Mouse (Mus musculus) intestine, postnatal 0 days (tissue): ENCODE measurements at regions not wholly inside any gene's neighbourhood (a gene's known extent, or its start where the extent isn't known, plus 50 kb on each side); places are given as distances from the start of the nearest gene placed in this dataset.

Source experiments
- ATAC-seq: fragments of 200-750 bp; cut with Nextera tagmentation; 2 replicates; pipeline ENCODE4 v1.8.0; 2017; ENCODE audit warnings: mild to moderate bottlenecking, moderate TSS enrichment, moderate library complexity
- H3K27ac ChIP-seq: fragments of 300-500 bp; sonication (generic); 2 replicates; pipeline ENCODE4 v1.5.1; 2014; ENCODE audit warnings: mild to moderate bottlenecking, low read depth, low read length, moderate library complexity
- H3K27me3 ChIP-seq: fragments of 300-500 bp; sonication (generic); replicated peaks from 2 replicates; pipeline ENCODE4 v1.6.1; 2014; ENCODE audit warnings: low read length, mixed read lengths; ENCODE audit not compliant: control insufficient read depth, insufficient read depth
- H3K36me3 ChIP-seq: fragments of 300-500 bp; sonication (generic); 2 replicates; pipeline ENCODE4 v1.6.1; 2014; ENCODE audit warnings: mild to moderate bottlenecking, moderate library complexity; ENCODE audit not compliant: control insufficient read depth, insufficient read depth
- H3K4me1 ChIP-seq: fragments of 300-500 bp; sonication (generic); replicated peaks from 2 replicates; pipeline ENCODE4 v1.6.1; 2014; ENCODE audit warnings: antibody characterized with exemption, low read length, mixed read lengths; ENCODE audit not compliant: control insufficient read depth, insufficient read depth
- H3K4me2 ChIP-seq: fragments of 300-500 bp; sonication (generic); replicated peaks from 2 replicates; pipeline ENCODE4 v1.6.1; 2014; ENCODE audit warnings: low read depth, mild to moderate bottlenecking, moderate library complexity
- H3K4me3 ChIP-seq: fragments of 300-500 bp; sonication (generic); 2 replicates; pipeline ENCODE4 v1.5.1; 2014; ENCODE audit warnings: low read depth, low read length
- H3K9ac ChIP-seq: fragments of 300-500 bp; sonication (generic); 2 replicates; pipeline ENCODE4 v1.6.1; 2014; ENCODE audit warnings: mild to moderate bottlenecking, low read depth, low read length
- H3K9me3 ChIP-seq: fragments of 300-500 bp; sonication (generic); 2 replicates; pipeline ENCODE4 v1.6.1; 2016; ENCODE audit warnings: mixed run types; ENCODE audit not compliant: control insufficient read depth
- CTCF ChIP-seq: sonication (generic); IDR thresholded peaks from 2 replicates; pipeline ENCODE4 v1.5.1; 2016; ENCODE audit warnings: low read depth, mild to moderate bottlenecking, control low read depth, antibody characterized with exemption, moderate library complexity
- WGBS: fragments of 180-500 bp; shearing (Covaris S2); extraction: QIAGEN DNeasy Blood & Tissue Kit; methylation state at CpG from one replicate; pipeline ENCODE4 v1.1.7; 2014; 5-methylcytosine and 5-hydroxymethylcytosine counted together

DNA sequence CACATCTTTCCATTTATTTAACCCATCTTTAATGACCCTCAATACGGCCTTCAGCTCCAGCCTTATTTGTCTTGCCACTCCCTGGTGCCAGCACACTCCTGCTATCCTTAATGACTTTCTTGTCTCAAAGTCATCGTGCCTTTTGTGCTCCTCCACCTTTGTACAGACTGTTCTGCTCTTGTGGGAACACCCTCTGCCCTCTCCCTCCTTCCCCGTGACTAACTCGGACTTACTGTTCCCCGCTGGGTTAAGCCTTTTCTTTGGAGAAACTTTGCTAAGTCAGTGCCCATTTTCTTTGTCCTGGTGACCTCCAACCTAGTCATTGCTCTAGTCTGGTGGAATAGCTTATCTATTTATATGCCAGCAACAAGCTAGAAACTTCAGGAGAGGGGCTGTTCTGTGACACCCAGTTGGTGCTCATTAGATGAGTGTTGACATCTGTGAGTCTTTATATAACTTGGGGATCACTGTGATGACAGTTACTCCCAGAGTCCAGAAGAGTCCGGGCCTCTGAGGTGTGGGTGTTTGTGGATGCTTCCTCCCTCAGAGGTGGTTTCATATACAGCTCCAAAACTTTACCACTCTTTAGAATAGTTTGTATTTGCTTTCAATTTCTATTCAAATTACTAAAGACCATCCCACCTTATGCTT, 63.3 kb upstream of the Cerkl start:
- no peak overlapping the region for H3K4me2 ChIP-seq
- no peak for TF ChIP-seq CTCF
- no peaks in the 10 kb centered on the region for H3K9me3 ChIP-seq
- WGBS: 49% methylated on average over 6 of the region's 6 CpGs
- H3K27ac ChIP-seq: no peak overlapping the region; the same call in 1 of the 2 replicates
- no peaks in the 10 kb centered on the region for H3K36me3 ChIP-seq
- H3K4me1 ChIP-seq: no peaks in the 10 kb centered on the region
- H3K9ac ChIP-seq: no peak overlapping the region
- no peaks in the 10 kb centered on the region for H3K27me3 ChIP-seq
- H3K4me3 ChIP-seq: no peak overlapping the region
- peak; percentile 88 for ATAC-seq

DNA sequence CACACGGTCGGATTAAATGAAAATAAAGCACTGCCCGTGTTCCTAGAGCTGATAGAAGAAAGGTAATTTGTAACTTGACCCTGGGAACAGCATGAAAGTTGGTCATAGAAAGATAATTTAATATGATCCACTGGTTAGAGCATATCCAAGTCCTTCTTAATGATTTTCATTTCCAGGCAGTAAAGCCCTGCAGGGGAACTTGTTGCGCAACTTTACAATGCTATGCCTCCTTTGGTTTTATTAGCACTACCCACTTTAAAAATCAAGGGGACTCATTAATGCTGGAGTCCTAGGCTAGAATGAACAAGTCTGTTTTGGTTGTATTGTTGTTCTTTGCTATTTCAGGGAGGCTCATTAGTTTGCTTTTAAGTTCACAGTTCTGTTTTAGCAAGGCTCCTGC, 66.9 kb upstream of the Cerkl start:
- no peak overlapping the region for H3K9ac ChIP-seq
- H3K27me3 ChIP-seq: no peaks in the 10 kb centered on the region
- no peaks in the 10 kb centered on the region for H3K4me1 ChIP-seq
- H3K4me2 ChIP-seq: no peak overlapping the region
- H3K4me3 ChIP-seq: no peak overlapping the region
- H3K9me3 ChIP-seq: no peaks in the 10 kb centered on the region
- 52% methylated on average over 4 of the region's 4 CpGs for WGBS
- TF ChIP-seq CTCF: no peak
- ATAC-seq: no peak
- H3K36me3 ChIP-seq: no peaks in the 10 kb centered on the region
- H3K27ac ChIP-seq: no peak overlapping the region

DNA sequence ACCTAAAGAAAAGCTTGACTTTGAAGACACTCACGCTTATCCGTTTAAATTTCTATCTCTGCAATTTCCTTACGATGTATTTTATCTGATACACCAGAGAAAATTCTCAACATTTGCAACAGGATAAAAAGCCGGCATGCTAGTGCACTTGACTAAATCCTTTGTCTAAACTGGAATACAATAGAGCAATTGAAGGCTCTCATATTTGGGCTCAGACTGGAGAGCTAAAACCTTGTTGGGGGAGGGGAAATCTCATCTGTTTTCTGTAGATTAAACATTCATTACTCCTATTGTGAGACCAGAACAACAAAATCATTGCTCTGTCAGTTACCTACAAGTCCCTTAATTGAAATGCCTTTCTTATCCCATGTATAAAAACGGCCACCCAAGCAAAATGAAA, 70.9 kb upstream of the Cerkl start:
- 74% methylated on average over 5 of the region's 5 CpGs for WGBS

DNA sequence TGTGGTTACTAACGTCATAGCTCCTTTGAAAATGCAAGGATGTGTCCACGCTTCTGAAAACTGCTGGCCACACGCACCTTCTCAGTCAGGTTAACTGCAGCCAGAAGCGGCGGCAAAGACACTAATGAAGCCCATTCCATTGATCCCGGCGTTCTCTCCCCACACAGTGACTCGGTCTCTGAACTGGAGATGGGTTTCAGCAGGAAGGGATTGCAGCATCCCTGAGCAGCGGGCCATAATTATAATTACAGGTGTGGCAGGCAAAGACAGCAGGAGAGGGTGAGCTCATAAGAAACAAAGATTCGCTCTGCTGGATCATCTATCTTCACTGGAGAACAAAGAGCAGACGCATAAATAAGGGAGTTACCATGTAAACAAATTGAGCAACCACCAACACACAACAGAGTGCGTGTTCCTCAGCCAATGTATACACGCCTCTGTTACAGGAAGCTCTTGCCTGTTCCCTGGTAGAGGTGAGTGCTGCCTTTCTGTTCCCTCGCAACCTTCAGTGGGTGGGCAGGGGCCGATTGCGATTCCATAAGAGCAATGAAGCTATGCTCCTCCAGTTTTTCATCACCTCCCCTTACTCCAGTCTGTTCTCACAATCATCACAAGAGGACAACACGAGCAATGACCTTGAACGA, 71.9 kb upstream of the Cerkl start:
- WGBS: 75% methylated on average over 18 of the region's 18 CpGs
- TF ChIP-seq CTCF: no peak
- Histone ChIP-seq H3K9ac (no peak overlapping the region), H3K36me3 (no peaks in the 10 kb centered on the region), H3K4me1 (no peaks in the 10 kb centered on the region), H3K9me3 (no peaks in the 10 kb centered on the region), H3K27me3 (no peaks in the 10 kb centered on the region), H3K4me3 (no peak overlapping the region), H3K27ac (no peak overlapping the region), H3K4me2 (no peak overlapping the region)
- ATAC-seq: no peak

More for the DNA sequence above, 70.9 kb upstream of the Cerkl start:
- Histone ChIP-seq H3K9ac (no peak overlapping the region), H3K4me3 (no peak overlapping the region), H3K4me1 (no peaks in the 10 kb centered on the region), H3K36me3 (no peaks in the 10 kb centered on the region), H3K9me3 (no peaks in the 10 kb centered on the region), H3K4me2 (no peak overlapping the region), H3K27ac (no peak overlapping the region), H3K27me3 (no peaks in the 10 kb centered on the region)
- TF ChIP-seq CTCF: no peak
- ATAC-seq: no peak

DNA sequence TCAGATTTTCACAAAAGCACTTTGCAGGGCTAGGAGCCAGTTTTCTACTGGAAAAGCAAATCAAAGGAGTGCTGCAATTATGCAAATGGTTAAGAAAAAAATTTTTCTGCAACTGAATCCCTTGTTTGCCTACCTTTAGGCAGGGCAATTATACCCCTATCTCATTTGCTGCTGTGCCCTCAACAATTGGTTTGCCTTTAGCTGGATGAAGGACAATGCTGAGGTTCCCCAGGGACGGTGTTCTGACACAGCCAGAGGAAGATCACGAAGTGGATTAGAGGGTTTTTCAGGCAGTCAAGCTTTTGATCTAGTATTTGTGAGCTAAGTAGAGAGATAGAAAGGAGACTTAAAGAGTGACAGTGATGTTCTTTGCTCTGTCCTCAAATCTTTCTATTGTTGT, 72.6 kb upstream of the Cerkl start:
- ATAC-seq: no peak
- 55% methylated on average over 2 of the region's 2 CpGs for WGBS

DNA sequence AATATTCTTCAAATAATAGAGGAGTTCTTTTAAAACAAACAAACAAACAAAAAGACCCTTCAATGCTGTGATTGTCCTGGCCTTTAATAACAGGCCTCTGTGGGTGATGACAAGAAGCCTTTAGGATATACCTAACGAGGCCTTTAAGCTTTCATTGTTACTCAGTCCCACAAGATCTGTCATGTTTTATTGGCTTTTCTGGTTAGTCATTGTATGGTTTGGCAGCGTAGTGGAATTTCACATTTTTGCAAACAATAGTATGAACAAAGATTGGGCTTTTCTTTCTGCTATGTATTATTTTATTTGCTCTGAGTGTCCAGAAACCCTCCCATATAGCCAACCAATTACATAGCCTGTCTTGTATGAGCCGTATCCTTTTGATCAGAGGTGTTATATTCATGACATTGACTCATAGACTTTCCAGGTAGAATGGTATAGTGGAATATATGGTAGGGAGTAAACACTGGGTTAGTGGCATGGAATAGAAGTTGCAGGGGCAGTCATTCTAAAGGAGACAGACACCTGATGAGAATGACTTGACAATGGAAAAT, 76.1 kb upstream of the Cerkl start:
- no peaks in the 10 kb centered on the region for H3K4me1 ChIP-seq
- H3K4me2 ChIP-seq: no peak overlapping the region
- no peak overlapping the region for H3K4me3 ChIP-seq
- no peak for ATAC-seq
- H3K27me3 ChIP-seq: no peaks in the 10 kb centered on the region
- H3K9me3 ChIP-seq: no peaks in the 10 kb centered on the region
- H3K27ac ChIP-seq: no peak overlapping the region
- no peak overlapping the region for H3K9ac ChIP-seq
- 84% methylated on average over 3 of the region's 3 CpGs for WGBS
- TF ChIP-seq CTCF: no peak
- no peaks in the 10 kb centered on the region for H3K36me3 ChIP-seq

More for the DNA sequence above, 72.6 kb upstream of the Cerkl start:
- H3K9ac ChIP-seq: no peak overlapping the region
- H3K4me1 ChIP-seq: no peaks in the 10 kb centered on the region
- no peak for TF ChIP-seq CTCF
- no peak overlapping the region for H3K4me3 ChIP-seq
- no peaks in the 10 kb centered on the region for H3K9me3 ChIP-seq
- no peak overlapping the region for H3K4me2 ChIP-seq
- H3K36me3 ChIP-seq: no peaks in the 10 kb centered on the region
- H3K27ac ChIP-seq: no peak overlapping the region
- no peaks in the 10 kb centered on the region for H3K27me3 ChIP-seq
